In the genomic region with DNA sequence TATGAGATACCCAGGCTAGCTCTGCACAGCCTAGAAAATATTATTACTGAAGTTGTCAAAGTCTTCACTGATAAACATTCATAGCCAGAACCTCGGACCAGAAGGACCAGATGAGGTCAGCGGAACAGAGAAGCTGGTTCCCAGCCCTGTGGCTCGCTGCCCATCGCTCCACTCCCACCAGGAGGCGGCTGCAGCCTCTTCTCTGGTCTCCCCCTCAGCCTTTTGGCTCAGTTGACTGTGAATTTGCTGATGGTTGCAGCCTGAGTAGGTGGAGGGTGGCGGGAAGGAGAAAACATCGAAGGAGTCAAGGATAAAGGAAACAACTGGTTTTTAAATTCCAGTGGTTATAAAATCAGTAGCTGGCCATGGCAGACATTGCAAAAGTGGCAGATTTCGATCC, we compare ENCODE assay signal across 8 mouse cellular contexts.
DNase-seq lines count a peak whose midpoint lies in the region; ATAC-seq and TF ChIP-seq lines count a peak whose summit lies in the region.

No protein-coding gene starts in this region.

- H3K4me1 ChIP-seq in liver, adult 2 months (ENCODE audit: control insufficient read depth, insufficient read depth, low read length) = peaks cover 6% of the 10 kb centered on the region
- H3K4me1 ChIP-seq in liver, embryonic 11.5 days (replicated peaks; ENCODE audit: control insufficient read depth, insufficient read depth, low read length) = peaks cover 48% of the 10 kb centered on the region
- peaks cover 5% of the 10 kb centered on the region for H3K4me1 ChIP-seq in hindbrain, embryonic 16.5 days (ENCODE audit: control insufficient read depth, insufficient read depth, low read depth, low read length)

- ATAC-seq in liver, embryonic 11.5 days (replicated peaks; ENCODE audit: low FRiP score) = no peak
- no peak for ATAC-seq in megakaryocyte-erythroid progenitor cell, adult 5-6 weeks (replicated peaks; ENCODE audit: low FRiP score, low TSS enrichment, poor library complexity, severe bottlenecking)
- ATAC-seq in megakaryocyte, adult 5-6 weeks (ENCODE audit: poor library complexity, severe bottlenecking) = no peak
- no peak for ATAC-seq in hindbrain, embryonic 16.5 days

- DNase-seq in liver, adult 2 months (ENCODE audit: extremely low read depth, low read depth, low spot score) = no peak
- DNase-seq in liver, embryonic 11.5 days (ENCODE audit: low spot score) = no peak
- DNase-seq in heart, adult 8-10 months (ENCODE audit: low spot score) = peak; percentile 80
- DNase-seq in kidney, postnatal 10 days = peak; percentile 80
- DNase-seq in ovary, postnatal 36 days (ENCODE audit: low spot score) = peak; percentile 71

- TF ChIP-seq POLR2A in liver, adult 2 months (IDR thresholded peaks at IDR 0.05; ENCODE audit: extremely low read depth, insufficient read depth, low read length) = no peak

- H3K4me3 ChIP-seq in liver, adult 2 months (ENCODE audit: insufficient read depth, low read depth, low read length) = no peak overlapping the region
- no peak overlapping the region for H3K4me3 ChIP-seq in liver, embryonic 11.5 days (ENCODE audit: low read depth, low read length)
- H3K4me3 ChIP-seq in hindbrain, embryonic 16.5 days (ENCODE audit: low read length) = no peak overlapping the region

- no peaks in the 10 kb centered on the region for H3K27me3 ChIP-seq in liver, adult 2 months (ENCODE audit: control insufficient read depth, insufficient read depth, low read length)
- no peaks in the 10 kb centered on the region for H3K27me3 ChIP-seq in liver, embryonic 11.5 days (replicated peaks; ENCODE audit: control insufficient read depth, insufficient read depth, low read length)
- no peaks in the 10 kb centered on the region for H3K27me3 ChIP-seq in hindbrain, embryonic 16.5 days (replicated peaks; ENCODE audit: control insufficient read depth, insufficient read depth, low read length)

- H3K36me3 ChIP-seq in liver, adult 2 months (ENCODE audit: control insufficient read depth, insufficient read depth, low read length) = no peaks in the 10 kb centered on the region
- H3K36me3 ChIP-seq in liver, embryonic 11.5 days (ENCODE audit: control insufficient read depth, insufficient read depth, low read length) = no peaks in the 10 kb centered on the region
- H3K36me3 ChIP-seq in hindbrain, embryonic 16.5 days (ENCODE audit: control insufficient read depth, insufficient read depth, low read length) = no peaks in the 10 kb centered on the region

- WGBS in liver, adult 2 months = 79% methylated on average over 8 of the region's 8 CpGs
- 55% methylated on average over 8 of the region's 8 CpGs for WGBS in liver, embryonic 11.5 days
- 76% methylated on average over 8 of the region's 8 CpGs for WGBS in hindbrain, embryonic 16.5 days

- 0 out of 2 replicates have a peak, but pooled peaks have one; percentile 2 for TF ChIP-seq CTCF in liver, adult 2 months (IDR thresholded peaks at IDR 0.05; ENCODE audit: low read depth, low read length)

- no peak overlapping the region for H3K27ac ChIP-seq in liver, adult 2 months (replicated peaks; ENCODE audit: insufficient read depth, low read depth, low read length)
- H3K27ac ChIP-seq in liver, embryonic 11.5 days (ENCODE audit: low read depth, low read length) = no peak overlapping the region
- H3K27ac ChIP-seq in hindbrain, embryonic 16.5 days (ENCODE audit: low read depth, low read length) = no peak overlapping the region

- no peaks in the 10 kb centered on the region for H3K79me2 ChIP-seq in liver, adult 2 months (ENCODE audit: control insufficient read depth, insufficient read depth, low read length)

- no peak overlapping the region for H3K9ac ChIP-seq in liver, adult 2 months (ENCODE audit: low read depth, low read length)
- no peak overlapping the region for H3K9ac ChIP-seq in liver, embryonic 11.5 days (ENCODE audit: low read depth, low read length)
- H3K9ac ChIP-seq in hindbrain, embryonic 16.5 days (ENCODE audit: low read depth, low read length) = no peak overlapping the region

- H3K9me3 ChIP-seq in liver, embryonic 11.5 days (ENCODE audit: control insufficient read depth, low read length) = no peaks in the 10 kb centered on the region
- no peaks in the 10 kb centered on the region for H3K9me3 ChIP-seq in hindbrain, embryonic 16.5 days (ENCODE audit: control insufficient read depth, low read length)

- H3K4me2 ChIP-seq in liver, embryonic 11.5 days = no peak overlapping the region
- no peak overlapping the region for H3K4me2 ChIP-seq in hindbrain, embryonic 16.5 days (ENCODE audit: low read length)

Comparison
In these comparisons a context has a peak if more than half of its experiments do, and no peak if none do; other contexts are left out.
1. DNase-seq: peak in heart, adult 8-10 months (single experiment), kidney, postnatal 10 days (single experiment) and ovary, postnatal 36 days (single experiment); none in liver, adult 2 months (single experiment) and liver, embryonic 11.5 days (single experiment).